Mouse (Mus musculus): Measurements from ENCODE around the gene Dtx2.

GRCm38 (mm10) chr5:135959911-135960310 is 34.7 kb upstream of the Dtx2 start:
- TF ChIP-seq CTCF (IDR thresholded peaks at IDR 0.05; ENCODE audit: low read depth): no peak
- TF ChIP-seq EP300 (IDR thresholded peaks at IDR 0.05; ENCODE audit: low read depth): no peak
